Mouse (Mus musculus) midbrain, embryonic 15.5 days (tissue): Measurements from ENCODE around the gene Serf1. TPM values are rescaled to one million over a fixed set of nuclear protein-coding genes. Genes with fewer than 3 reads are reported as not detected.
"Not testable (repeated sequence)": the region's sequence is repeated elsewhere in the genome, so short reads cannot be mapped to it uniquely, and the experiment has no call there.

ENCODE experiments used
- ATAC-seq: fragments of 200-750 bp; cut with Nextera tagmentation; replicated peaks from 2 replicates; pipeline ENCODE4 v1.8.0; 2017; ENCODE audit warnings: moderate TSS enrichment
- H3K27ac ChIP-seq: fragments of 300-500 bp; sonication (generic); 2 replicates; pipeline ENCODE4 v1.5.1; 2015; ENCODE audit warnings: mild to moderate bottlenecking, inconsistent platforms
- H3K27me3 ChIP-seq: fragments of 300-500 bp; sonication (generic); replicated peaks from 2 replicates; pipeline ENCODE4 v1.6.1; 2015; ENCODE audit warnings: inconsistent platforms
- H3K36me3 ChIP-seq: fragments of 300-500 bp; sonication (generic); replicated peaks from 2 replicates; pipeline ENCODE4 v1.6.1; 2015; ENCODE audit warnings: inconsistent platforms
- H3K4me1 ChIP-seq: fragments of 300-500 bp; sonication (generic); 2 replicates; pipeline ENCODE4 v1.6.1; 2015; ENCODE audit warnings: inconsistent platforms
- H3K4me2 ChIP-seq: fragments of 300-500 bp; sonication (generic); 2 replicates; pipeline ENCODE4 v1.6.1; 2015; ENCODE audit warnings: inconsistent platforms, mild to moderate bottlenecking, moderate library complexity
- H3K4me3 ChIP-seq: fragments of 300-500 bp; sonication (generic); 2 replicates; pipeline ENCODE4 v1.5.1; 2015; ENCODE audit warnings: mild to moderate bottlenecking, inconsistent platforms
- H3K9ac ChIP-seq: fragments of 300-500 bp; sonication (generic); 2 replicates; pipeline ENCODE4 v1.6.1; 2015; ENCODE audit warnings: mild to moderate bottlenecking, inconsistent platforms
- H3K9me3 ChIP-seq: fragments of 300-500 bp; sonication (generic); 2 replicates; pipeline ENCODE4 v1.6.1; 2016; ENCODE audit warnings: inconsistent platforms
- WGBS: fragments of 180-500 bp; shearing (Covaris S2); methylation state at CpG from one replicate; pipeline ENCODE4 v1.1.7; 2015; ENCODE audit warnings: mixed read lengths; 5-methylcytosine and 5-hydroxymethylcytosine counted together
- polyA plus RNA-seq: library from polyadenylated mRNA; unstranded; fragments of >200 nt; fragmentation: Nextera tagmentation; extraction: Ambion mirVana; gene quantifications from 2 replicates; pipeline ENCODE4 v1.2.1, GENCODE M21; 2015

Serf1 gene
- polyA plus RNA-seq, 1 experiment from 2014 or later = 394 TPM

- Histone ChIP-seq H3K9me3 (no peaks in the 10 kb centered on the region), H3K36me3 (peaks cover 14% of the 10 kb centered on the region), H3K27me3 (no peaks in the 10 kb centered on the region), H3K9ac (no peak overlapping the region), H3K27ac (no peak overlapping the region), H3K4me2 (no peak overlapping the region), H3K4me3 (no peak overlapping the region), H3K4me1 (no peaks in the 10 kb centered on the region)
- 86% methylated on average over 8 of the region's 8 CpGs for WGBS
- no peak for ATAC-seq
These were observed 34.0 kb downstream of the Serf1 start for GRCm38 (mm10) chr13:100141646-100142314.

- no peak for ATAC-seq
- Histone ChIP-seq H3K4me3 (no peak overlapping the region), H3K4me1 (no peaks in the 10 kb centered on the region), H3K36me3 (no peaks in the 10 kb centered on the region), H3K9ac (no peak overlapping the region), H3K27ac (no peak overlapping the region), H3K27me3 (no peaks in the 10 kb centered on the region), H3K4me2 (no peak overlapping the region), H3K9me3 (no peaks in the 10 kb centered on the region)
- 81% methylated on average over 1 of the region's 1 CpGs for WGBS
These were observed 44.8 kb downstream of the Serf1 start for GRCm38 (mm10) chr13:100152659-100153058.

- H3K4me3 ChIP-seq = no peak overlapping the region
- no peaks in the 10 kb centered on the region for H3K27me3 ChIP-seq
- H3K4me1 ChIP-seq = no peaks in the 10 kb centered on the region
- no peak for ATAC-seq
- no peak overlapping the region for H3K9ac ChIP-seq
- no peaks in the 10 kb centered on the region for H3K36me3 ChIP-seq
- no peak overlapping the region for H3K27ac ChIP-seq
- H3K9me3 ChIP-seq = no peaks in the 10 kb centered on the region
- no peak overlapping the region for H3K4me2 ChIP-seq
- WGBS = 95% methylated on average over 3 of the region's 3 CpGs
These were observed 48.8 kb downstream of the Serf1 start for GRCm38 (mm10) chr13:100156624-100157023.

- not testable (repeated sequence) for H3K36me3 ChIP-seq, H3K27me3 ChIP-seq, H3K4me3 ChIP-seq, ATAC-seq, H3K9me3 ChIP-seq, H3K4me2 ChIP-seq, H3K4me1 ChIP-seq, H3K27ac ChIP-seq, H3K9ac ChIP-seq
- WGBS = 86% methylated on average over 11 of the region's 11 CpGs
These were observed 53.5 kb downstream of the Serf1 start for GRCm38 (mm10) chr13:100161171-100161870.

- H3K4me3 ChIP-seq, H3K27ac ChIP-seq, H3K4me1 ChIP-seq, ATAC-seq, H3K9me3 ChIP-seq, H3K4me2 ChIP-seq, H3K27me3 ChIP-seq, H3K36me3 ChIP-seq, H3K9ac ChIP-seq: not testable (repeated sequence)
These were observed 54.7 kb downstream of the Serf1 start for GRCm38 (mm10) chr13:100162467-100162866.

Other genes starting within 250 kb of the Serf1 start
- gene Cartpt, start 206.9 kb upstream of the Serf1 start, polyA plus RNA-seq = 16.8 and 19.2 TPM in 2 replicates
- 29.9 and 30.0 TPM in 2 replicates for gene Mccc2, start 92.4 kb upstream of the Serf1 start, polyA plus RNA-seq
- 26.5 and 29.1 TPM in 2 replicates for gene Bdp1, start 3.9 kb upstream of the Serf1 start, polyA plus RNA-seq
- 45.5 and 47.0 TPM in 2 replicates for gene Smn1, start 16.8 kb downstream of the Serf1 start, polyA plus RNA-seq
- 0.04 TPM in 1 of 2 replicates, not detected in the other for gene Naip2, start 94.1 kb downstream of the Serf1 start, polyA plus RNA-seq
- gene Naip5, start 138.3 kb downstream of the Serf1 start, polyA plus RNA-seq = 0.09 and 0.10 TPM in 2 replicates
- 0.08 TPM in 1 of 2 replicates, not detected in the other for gene Naip6, start 209.7 kb downstream of the Serf1 start, polyA plus RNA-seq